9 mouse cellular contexts compared by ENCODE assay signal in the genomic region with DNA sequence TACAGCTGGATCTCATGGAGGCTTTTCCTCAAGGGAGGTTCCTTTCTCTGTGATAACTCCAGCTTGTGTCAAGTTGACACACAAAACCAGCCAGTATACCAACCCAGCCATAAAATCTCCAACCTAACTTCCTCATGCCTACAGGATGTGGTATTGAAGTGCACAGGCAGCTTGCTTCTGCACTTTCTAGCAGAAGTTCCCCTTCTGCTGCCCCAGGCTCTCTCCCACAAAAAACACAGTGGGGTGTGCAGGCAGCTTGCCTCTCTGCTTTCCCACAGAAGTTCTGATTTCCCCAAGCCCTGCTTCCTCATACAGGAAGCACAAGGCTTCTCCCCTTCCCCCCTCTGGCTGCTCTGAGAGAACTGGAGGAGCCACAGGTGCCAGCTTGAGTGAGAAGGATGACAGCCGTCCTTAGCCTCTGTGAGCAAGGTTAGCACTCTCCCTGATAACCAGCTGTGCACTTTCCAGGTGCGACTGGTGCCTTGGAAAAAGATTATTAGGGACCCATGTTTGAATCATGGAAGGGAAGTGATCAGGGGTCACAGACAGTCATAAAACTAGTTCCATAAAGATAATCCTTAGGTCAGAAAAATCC. TPM values are rescaled to one million over a fixed set of nuclear protein-coding genes. Genes with fewer than 3 reads are reported as not detected.
A peak's percentile ranks its signal among the peaks of the same experiment; 100 is the strongest.
DNase-seq lines count a peak whose midpoint lies in the region; ATAC-seq and TF ChIP-seq lines count a peak whose summit lies in the region.
"Had no signal": no experiment of that assay in that cellular context is flagged by ENCODE, and none has a peak within 500 bp of the region (broad histone marks: within the 10 kb centered on the region; RNA-seq: fewer than 3 reads in every experiment).

No protein-coding gene starts in this region.

- H3K36me3 ChIP-seq in liver, adult 2 months (ENCODE audit: control insufficient read depth, insufficient read depth, low read length) = no peaks in the 10 kb centered on the region
- no peaks in the 10 kb centered on the region for H3K36me3 ChIP-seq in stomach, embryonic 16.5 days (ENCODE audit: control insufficient read depth, insufficient read depth, low read length)
- H3K36me3 ChIP-seq in hindbrain, embryonic 12.5 days = no peaks in the 10 kb centered on the region
- H3K36me3 ChIP-seq in hindbrain, embryonic 13.5 days = no peaks in the 10 kb centered on the region
- H3K36me3 ChIP-seq: limb, embryonic 12.5 days had no signal

- no peak for TF ChIP-seq POLR2A in liver, adult 2 months (IDR thresholded peaks at IDR 0.05; ENCODE audit: extremely low read depth, insufficient read depth, low read length)

- peak; percentile 1 to 11 for DNase-seq in left cerebral cortex, adult 9 months (ENCODE audit: low spot score in 2 of 2)
- DNase-seq in left cerebral cortex, adult 18-20 months (ENCODE audit: low spot score in 2 of 2) = no peak
- DNase-seq in c-Kit-positive CD71-negative TER-119-negative erythroid progenitor cells, embryonic 14.5 days (ENCODE audit: low read depth) = peak; percentile 32
- DNase-seq in liver, adult 2 months (ENCODE audit: extremely low read depth, low read depth, low spot score) = peak; percentile 45
- DNase-seq in neural tube, embryonic 10.5 days (ENCODE audit: extremely low spot score, low spot score) = no peak

- no peak overlapping the region for H3K9ac ChIP-seq in liver, adult 2 months (ENCODE audit: low read depth, low read length)
- no peak overlapping the region for H3K9ac ChIP-seq in stomach, embryonic 16.5 days (ENCODE audit: low read length)
- no peak overlapping the region for H3K9ac ChIP-seq in hindbrain, embryonic 12.5 days
- H3K9ac ChIP-seq in hindbrain, embryonic 13.5 days = no peak overlapping the region
- H3K9ac ChIP-seq: limb, embryonic 12.5 days had no signal

- H3K9me3 ChIP-seq in stomach, embryonic 16.5 days (replicated peaks; ENCODE audit: control insufficient read depth, low read length) = no peaks in the 10 kb centered on the region
- no peaks in the 10 kb centered on the region for H3K9me3 ChIP-seq in hindbrain, embryonic 12.5 days (replicated peaks)
- H3K9me3 ChIP-seq in hindbrain, embryonic 13.5 days = no peaks in the 10 kb centered on the region
- H3K9me3 ChIP-seq: limb, embryonic 12.5 days had no signal

- 39% methylated on average over 2 of the region's 2 CpGs for WGBS in liver, adult 2 months
- WGBS in stomach, embryonic 16.5 days = 42% methylated on average over 2 of the region's 2 CpGs
- WGBS in hindbrain, embryonic 12.5 days = 63% methylated on average over 2 of the region's 2 CpGs
- WGBS in hindbrain, embryonic 13.5 days = 56% methylated on average over 2 of the region's 2 CpGs

- H3K4me3 ChIP-seq in liver, adult 2 months (ENCODE audit: insufficient read depth, low read depth, low read length) = no peak overlapping the region
- H3K4me3 ChIP-seq in stomach, embryonic 16.5 days (replicated peaks; ENCODE audit: low read length) = no peak overlapping the region
- no peak overlapping the region for H3K4me3 ChIP-seq in hindbrain, embryonic 12.5 days
- no peak overlapping the region for H3K4me3 ChIP-seq in hindbrain, embryonic 13.5 days
- H3K4me3 ChIP-seq: limb, embryonic 12.5 days had no signal

- H3K27me3 ChIP-seq in liver, adult 2 months (ENCODE audit: control insufficient read depth, insufficient read depth, low read length) = no peaks in the 10 kb centered on the region
- no peaks in the 10 kb centered on the region for H3K27me3 ChIP-seq in stomach, embryonic 16.5 days (ENCODE audit: control insufficient read depth, insufficient read depth, low read length)
- H3K27me3 ChIP-seq in hindbrain, embryonic 12.5 days = no peaks in the 10 kb centered on the region
- no peaks in the 10 kb centered on the region for H3K27me3 ChIP-seq in hindbrain, embryonic 13.5 days
- H3K27me3 ChIP-seq: limb, embryonic 12.5 days had no signal

- H3K79me2 ChIP-seq in liver, adult 2 months (ENCODE audit: control insufficient read depth, insufficient read depth, low read length) = no peaks in the 10 kb centered on the region

- H3K27ac ChIP-seq in liver, adult 2 months (replicated peaks; ENCODE audit: insufficient read depth, low read depth, low read length) = no peak overlapping the region
- no peak overlapping the region for H3K27ac ChIP-seq in stomach, embryonic 16.5 days (ENCODE audit: low read length)
- H3K27ac ChIP-seq in hindbrain, embryonic 12.5 days = no peak overlapping the region
- H3K27ac ChIP-seq in hindbrain, embryonic 13.5 days = no peak overlapping the region
- H3K27ac ChIP-seq: limb, embryonic 12.5 days had no signal

- ATAC-seq in stomach, embryonic 16.5 days (ENCODE audit: insufficient read depth, low FRiP score) = peak; percentile 71
- no peak for ATAC-seq in hindbrain, embryonic 12.5 days (ENCODE audit: low FRiP score)
- ATAC-seq in hindbrain, embryonic 13.5 days (ENCODE audit: low FRiP score) = no peak

- H3K4me1 ChIP-seq in liver, adult 2 months (ENCODE audit: control insufficient read depth, insufficient read depth, low read length) = no peaks in the 10 kb centered on the region
- H3K4me1 ChIP-seq in stomach, embryonic 16.5 days (ENCODE audit: control insufficient read depth, insufficient read depth, low read length) = no peaks in the 10 kb centered on the region
- no peaks in the 10 kb centered on the region for H3K4me1 ChIP-seq in hindbrain, embryonic 12.5 days
- no peaks in the 10 kb centered on the region for H3K4me1 ChIP-seq in hindbrain, embryonic 13.5 days (replicated peaks)

- no peak overlapping the region for H3K4me2 ChIP-seq in stomach, embryonic 16.5 days (ENCODE audit: low read depth, low read length)
- no peak overlapping the region for H3K4me2 ChIP-seq in hindbrain, embryonic 12.5 days (replicated peaks)
- no peak overlapping the region for H3K4me2 ChIP-seq in hindbrain, embryonic 13.5 days
- H3K4me2 ChIP-seq: limb, embryonic 12.5 days had no signal

- no peak for TF ChIP-seq CTCF in liver, adult 2 months (IDR thresholded peaks at IDR 0.05; ENCODE audit: low read depth, low read length)

RNA-seq across cellular contexts. Expression of gene Cpb1, which starts 29.3 kb away (rescaled TPM):
- under 1 TPM in 1 of 2 experiments, not detected in 1; 0.14 TPM for total RNA-seq in left cerebral cortex, adult 18-20 months (2021)
- total RNA-seq in liver, adult 2 months (2014; rRNA removed) = 7.9 and 76.8 TPM in 2 replicates
- polyA plus RNA-seq in liver, adult 2 months (2012; rRNA removed) = 0.16 TPM in 1 of 2 replicates, not detected in the other
- 150 and 191 TPM in 2 replicates for polyA plus RNA-seq in stomach, embryonic 16.5 days (2015; fragmentation: Nextera tagmentation; extraction: Ambion mirVana)
- 0.14 and 0.17 TPM in 2 replicates for polyA plus RNA-seq in hindbrain, embryonic 12.5 days (2016; fragmentation: Nextera tagmentation; extraction: Ambion mirVana)
- polyA plus RNA-seq in hindbrain, embryonic 13.5 days (2015; fragmentation: Nextera tagmentation; extraction: Ambion mirVana) = 0.12 and 0.18 TPM in 2 replicates
- polyA plus RNA-seq: limb, embryonic 12.5 days had no signal

Comparison
In these comparisons a context has a peak if more than half of its experiments do, and no peak if none do; other contexts are left out.
1. DNase-seq: peak in left cerebral cortex, adult 9 months (2 of 2), c-Kit-positive CD71-negative TER-119-negative erythroid progenitor cells, embryonic 14.5 days (single experiment) and liver, adult 2 months (single experiment); none in left cerebral cortex, adult 18-20 months (0 of 2) and neural tube, embryonic 10.5 days (single experiment).
2. RNA of gene Cpb1, which starts 29.3 kb away (polyA plus RNA-seq): 150 to 191 TPM in stomach, embryonic 16.5 days; 0.14 to 0.17 TPM in hindbrain, embryonic 12.5 days, 0.12 to 0.18 TPM in hindbrain, embryonic 13.5 days and 0.16 TPM in liver, adult 2 months; every median in the first group is over 100 times any median in the second.